Mouse (Mus musculus) forebrain, embryonic 16.5 days (tissue): ENCODE data around the gene Prss38. TPM values are rescaled to one million over a fixed set of nuclear protein-coding genes. Genes with fewer than 3 reads are reported as not detected.
A peak's percentile ranks its signal among the peaks of the same experiment; 100 is the strongest.
"Not testable (repeated sequence)": the region's sequence is repeated elsewhere in the genome, so short reads cannot be mapped to it uniquely, and the experiment has no call there.

Experiments
- ATAC-seq: fragments of 200-750 bp; cut with Nextera tagmentation; 2 replicates; pipeline ENCODE4 v1.8.0; 2017; ENCODE audit warnings: mild to moderate bottlenecking, moderate library complexity
- H3K27ac ChIP-seq: fragments of 300-500 bp; sonication (generic); 2 replicates; pipeline ENCODE4 v1.5.1; 2014; ENCODE audit warnings: low read length, control low read depth
- H3K27me3 ChIP-seq: fragments of 300-500 bp; sonication (generic); replicated peaks from 2 replicates; pipeline ENCODE4 v1.6.1; 2014; ENCODE audit warnings: low read length; ENCODE audit not compliant: control insufficient read depth, insufficient read depth
- H3K36me3 ChIP-seq: fragments of 300-500 bp; sonication (generic); 2 replicates; pipeline ENCODE4 v1.6.1; 2014; ENCODE audit not compliant: control insufficient read depth, insufficient read depth
- H3K4me1 ChIP-seq: fragments of 300-500 bp; sonication (generic); replicated peaks from 2 replicates; pipeline ENCODE4 v1.6.1; 2014; ENCODE audit warnings: low read length; ENCODE audit not compliant: control insufficient read depth, insufficient read depth
- H3K4me2 ChIP-seq: fragments of 300-500 bp; sonication (generic); 2 replicates; pipeline ENCODE4 v1.6.1; 2014; ENCODE audit warnings: mild to moderate bottlenecking, low read length, control low read depth
- H3K4me3 ChIP-seq: fragments of 300-500 bp; sonication (generic); replicated peaks from 2 replicates; pipeline ENCODE4 v1.5.1; 2014; ENCODE audit warnings: mild to moderate bottlenecking, low read length, control low read depth
- H3K9ac ChIP-seq: fragments of 300-500 bp; sonication (generic); replicated peaks from 2 replicates; pipeline ENCODE4 v1.6.1; 2014; ENCODE audit warnings: low read depth, low read length, control low read depth
- H3K9me3 ChIP-seq: fragments of 300-500 bp; sonication (generic); 2 replicates; pipeline ENCODE4 v1.6.1; 2016; ENCODE audit warnings: low read length; ENCODE audit not compliant: control insufficient read depth
- WGBS: fragments of 180-500 bp; shearing (Covaris S2); extraction: QIAGEN DNeasy Blood & Tissue Kit; methylation state at CpG from one replicate; pipeline ENCODE4 v1.1.7; 2014; 5-methylcytosine and 5-hydroxymethylcytosine counted together
- polyA plus RNA-seq: library from polyadenylated mRNA; unstranded; fragments of >200 nt; fragmentation: Nextera tagmentation; extraction: Ambion mirVana; gene quantifications from 2 replicates; pipeline ENCODE4 v1.2.1, GENCODE M21; 2015

The Prss38 gene
- polyA plus RNA-seq, 1 experiment from 2014 or later: not detected

DNA sequence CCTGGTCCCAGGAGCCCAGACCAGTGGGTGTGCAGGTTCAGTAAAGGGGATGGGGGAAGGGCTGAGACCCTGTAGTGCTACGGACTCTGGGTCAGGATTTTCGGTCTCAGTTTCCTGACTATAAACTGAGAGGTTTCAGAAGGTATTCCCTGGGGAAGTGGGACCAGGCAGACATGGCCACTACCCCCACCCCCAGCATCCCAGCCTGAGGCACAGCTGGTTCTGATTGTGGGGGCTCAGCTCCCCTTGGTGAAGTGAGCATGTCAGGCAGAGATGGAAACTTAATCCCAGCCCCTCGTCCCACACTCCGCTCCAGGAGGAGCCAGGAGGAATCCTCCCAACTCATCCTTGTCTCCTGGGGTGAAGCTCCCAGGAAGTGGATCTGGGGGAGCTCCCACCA is 12.0 kb upstream of the Prss38 start:
- H3K4me1 ChIP-seq: no peaks in the 10 kb centered on the region
- H3K4me3 ChIP-seq: no peak overlapping the region
- ATAC-seq: no peak
- no peaks in the 10 kb centered on the region for H3K27me3 ChIP-seq
- H3K9ac ChIP-seq: no peak overlapping the region
- WGBS: 58% methylated on average over 4 of the region's 4 CpGs
- no peaks in the 10 kb centered on the region for H3K9me3 ChIP-seq
- no peak overlapping the region for H3K27ac ChIP-seq
- no peak overlapping the region for H3K4me2 ChIP-seq
- no peaks in the 10 kb centered on the region for H3K36me3 ChIP-seq

DNA sequence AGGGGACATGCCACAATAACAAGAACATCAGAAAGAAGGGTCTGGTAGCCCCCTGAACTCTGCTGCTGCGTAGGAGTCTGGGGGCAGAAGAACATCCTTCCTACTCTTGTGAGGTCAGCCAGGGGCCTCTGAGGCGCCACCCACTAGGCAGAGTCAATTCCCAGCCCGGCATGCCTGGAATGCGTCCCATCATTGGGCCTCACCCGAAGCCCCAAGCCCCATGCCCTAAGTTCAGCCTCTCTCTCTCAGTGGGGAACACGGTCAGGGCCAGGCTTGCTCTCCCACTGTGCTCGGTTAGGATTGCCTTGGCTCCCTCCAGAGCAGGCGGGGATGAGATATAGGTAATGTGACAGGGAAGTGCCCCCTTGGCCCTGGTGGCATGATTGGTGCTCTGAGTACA is 9.7 kb upstream of the Prss38 start:
- no peak overlapping the region for H3K4me3 ChIP-seq
- no peak for ATAC-seq
- H3K36me3 ChIP-seq: no peaks in the 10 kb centered on the region
- no peaks in the 10 kb centered on the region for H3K27me3 ChIP-seq
- no peaks in the 10 kb centered on the region for H3K9me3 ChIP-seq
- 24% methylated on average over 8 of the region's 8 CpGs for WGBS
- H3K4me2 ChIP-seq: no peak overlapping the region
- no peaks in the 10 kb centered on the region for H3K4me1 ChIP-seq
- H3K27ac ChIP-seq: no peak overlapping the region
- no peak overlapping the region for H3K9ac ChIP-seq

DNA sequence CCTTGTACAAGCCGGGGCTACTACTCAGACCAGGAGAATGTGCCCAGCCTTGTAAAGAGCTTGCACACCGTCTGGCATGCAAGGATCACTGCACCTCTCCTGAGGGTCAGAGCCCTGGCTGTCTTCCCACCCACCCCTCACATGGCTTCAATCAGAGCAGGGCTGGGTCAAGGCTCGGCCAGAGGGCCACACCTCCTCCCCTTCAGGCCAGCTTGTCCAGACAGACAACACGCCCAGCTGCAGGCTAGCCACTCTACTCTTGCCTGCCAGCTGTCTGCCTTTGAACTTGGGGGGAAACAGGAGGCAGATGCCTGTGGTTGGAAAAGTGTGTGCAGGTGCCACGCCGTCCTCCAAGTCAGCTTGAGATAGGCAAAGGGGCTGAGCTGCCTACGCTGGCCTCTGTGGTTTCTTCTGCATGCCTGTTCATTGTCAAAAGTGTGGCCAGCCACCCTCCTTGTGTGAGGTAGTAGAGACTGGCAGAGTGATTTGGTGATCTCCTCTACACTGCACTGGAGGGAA is 9.0 kb upstream of the Prss38 start:
- Histone ChIP-seq H3K4me2 (no peak overlapping the region), H3K36me3 (no peaks in the 10 kb centered on the region), H3K27ac (no peak overlapping the region), H3K4me3 (no peak overlapping the region), H3K9me3 (no peaks in the 10 kb centered on the region), H3K4me1 (no peaks in the 10 kb centered on the region), H3K27me3 (no peaks in the 10 kb centered on the region), H3K9ac (no peak overlapping the region)
- 61% methylated on average over 7 of the region's 7 CpGs for WGBS
- no peak for ATAC-seq

GRCm38 (mm10) chr11:59379547-59379946 is 4.1 kb upstream of the Prss38 start:
- Histone ChIP-seq H3K9me3 (no peaks in the 10 kb centered on the region), H3K36me3 (no peaks in the 10 kb centered on the region), H3K9ac (no peak overlapping the region), H3K4me3 (no peak overlapping the region), H3K27ac (no peak overlapping the region), H3K4me1 (no peaks in the 10 kb centered on the region), H3K27me3 (no peaks in the 10 kb centered on the region), H3K4me2 (no peak overlapping the region)
- no peak for ATAC-seq

DNA sequence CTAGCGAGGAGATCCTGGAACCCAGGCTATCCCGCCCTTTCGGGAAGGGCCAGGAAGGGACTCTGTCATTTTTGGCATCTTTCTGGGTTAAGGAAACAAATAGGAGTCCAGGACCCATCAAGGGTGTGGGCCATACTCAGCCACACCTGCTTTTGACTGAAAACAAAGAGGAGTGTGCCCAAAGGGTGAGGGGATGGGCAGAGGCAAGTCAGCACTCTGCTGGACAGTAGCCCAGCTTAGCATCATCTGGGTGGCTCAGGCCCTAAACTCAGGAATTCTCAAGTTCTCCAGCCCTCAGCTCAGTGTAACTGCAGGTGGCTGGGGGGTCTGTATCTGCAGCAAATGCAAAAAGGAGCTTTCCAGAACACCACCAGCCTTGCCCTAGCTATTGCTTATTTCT is 2.5 kb upstream of the Prss38 start:
- Histone ChIP-seq H3K36me3 (no peaks in the 10 kb centered on the region), H3K4me2 (no peak overlapping the region), H3K9me3 (no peaks in the 10 kb centered on the region), H3K4me3 (no peak overlapping the region), H3K27me3 (no peaks in the 10 kb centered on the region), H3K4me1 (no peaks in the 10 kb centered on the region), H3K27ac (no peak overlapping the region), H3K9ac (no peak overlapping the region)
- no peak for ATAC-seq
- 89% methylated on average over 3 of the region's 3 CpGs for WGBS

GRCm38 (mm10) chr11:59369848-59370247 is 5.6 kb downstream of the Prss38 start:
- no peak overlapping the region for H3K4me3 ChIP-seq
- H3K27ac ChIP-seq: no peak overlapping the region
- no peaks in the 10 kb centered on the region for H3K9me3 ChIP-seq
- no peaks in the 10 kb centered on the region for H3K27me3 ChIP-seq
- no peak overlapping the region for H3K9ac ChIP-seq
- 76% methylated on average over 11 of the region's 11 CpGs for WGBS
- no peak overlapping the region for H3K4me2 ChIP-seq
- peaks cover 9% of the 10 kb centered on the region for H3K4me1 ChIP-seq
- ATAC-seq: no peak
- no peaks in the 10 kb centered on the region for H3K36me3 ChIP-seq

GRCm38 (mm10) chr11:59367955-59368354 is 7.5 kb downstream of the Prss38 start:
- H3K27ac ChIP-seq, ATAC-seq, H3K9ac ChIP-seq, H3K4me1 ChIP-seq, H3K9me3 ChIP-seq, H3K27me3 ChIP-seq, H3K4me3 ChIP-seq, H3K36me3 ChIP-seq, H3K4me2 ChIP-seq: not testable (repeated sequence)
- 89% methylated on average over 4 of the region's 4 CpGs for WGBS

- Histone ChIP-seq H3K4me3 (no peak overlapping the region), H3K27me3 (no peaks in the 10 kb centered on the region), H3K9ac (no peak overlapping the region), H3K4me2 (no peak overlapping the region), H3K4me1 (peaks cover 9% of the 10 kb centered on the region), H3K27ac (no peak overlapping the region), H3K9me3 (no peaks in the 10 kb centered on the region), H3K36me3 (no peaks in the 10 kb centered on the region)
- no peak for ATAC-seq
- WGBS: 17% methylated on average over 3 of the region's 3 CpGs
Observed at GRCm38 (mm10) chr11:59366633-59367032, 8.8 kb downstream of the Prss38 start.

- no peak for ATAC-seq
- no peaks in the 10 kb centered on the region for H3K27me3 ChIP-seq
- 35% methylated on average over 3 of the region's 3 CpGs for WGBS
Observed at GRCm38 (mm10) chr11:59366031-59366430, 9.4 kb downstream of the Prss38 start.

GRCm38 (mm10) chr11:59364417-59364816 is 11.0 kb downstream of the Prss38 start:
- Histone ChIP-seq H3K4me1 (peaks cover 9% of the 10 kb centered on the region), H3K9ac (no peak overlapping the region), H3K36me3 (no peaks in the 10 kb centered on the region), H3K4me2 (no peak overlapping the region), H3K27ac (no peak overlapping the region), H3K27me3 (no peaks in the 10 kb centered on the region), H3K4me3 (no peak overlapping the region), H3K9me3 (no peaks in the 10 kb centered on the region)
- peak; percentile 20; the same call in 1 of the 2 replicates for ATAC-seq
- 48% methylated on average over 3 of the region's 3 CpGs for WGBS

More at GRCm38 (mm10) chr11:59366031-59366430, 9.4 kb downstream of the Prss38 start:
- Histone ChIP-seq H3K4me2 (no peak overlapping the region), H3K9ac (no peak overlapping the region), H3K36me3 (no peaks in the 10 kb centered on the region), H3K9me3 (no peaks in the 10 kb centered on the region), H3K27ac (no peak overlapping the region), H3K4me1 (peaks cover 9% of the 10 kb centered on the region), H3K4me3 (no peak overlapping the region)
